Mouse (Mus musculus) heart, embryonic 11.5 days (tissue): ENCODE measurements at regions not wholly inside any gene's neighbourhood (a gene's known extent, or its start where the extent isn't known, plus 50 kb on each side); places are given as distances from the start of the nearest gene placed in this dataset.

Experiments used
- ATAC-seq: fragments of 200-750 bp; cut with Nextera tagmentation; replicated peaks from 2 replicates; pipeline ENCODE4 v1.8.0; 2017; ENCODE audit warnings: moderate library complexity; ENCODE audit not compliant: insufficient number of reproducible peaks, low FRiP score, low TSS enrichment
- H3K27ac ChIP-seq: fragments of 300-500 bp; sonication (generic); 2 replicates; pipeline ENCODE4 v1.5.1; 2014; ENCODE audit warnings: mild to moderate bottlenecking, low read depth, low read length
- H3K27me3 ChIP-seq: fragments of 300-500 bp; sonication (generic); 2 replicates; pipeline ENCODE4 v1.6.1; 2014; ENCODE audit warnings: mild to moderate bottlenecking, low read length, mixed read lengths; ENCODE audit not compliant: control insufficient read depth, insufficient read depth
- H3K36me3 ChIP-seq: fragments of 300-500 bp; sonication (generic); 2 replicates; pipeline ENCODE4 v1.6.1; 2014; ENCODE audit warnings: mild to moderate bottlenecking, low read length, moderate library complexity, mixed read lengths; ENCODE audit not compliant: control insufficient read depth, insufficient read depth
- H3K4me1 ChIP-seq: fragments of 300-500 bp; sonication (generic); 2 replicates; pipeline ENCODE4 v1.6.1; 2014; ENCODE audit warnings: low read length; ENCODE audit not compliant: control insufficient read depth, insufficient read depth
- H3K4me2 ChIP-seq: fragments of 300-500 bp; sonication (generic); 2 replicates; pipeline ENCODE4 v1.6.1; 2014; ENCODE audit warnings: mild to moderate bottlenecking, moderate library complexity
- H3K4me3 ChIP-seq: fragments of 300-500 bp; sonication (generic); 2 replicates; pipeline ENCODE4 v1.5.1; 2014; ENCODE audit warnings: low read depth, low read length
- H3K9ac ChIP-seq: fragments of 300-500 bp; sonication (generic); 2 replicates; pipeline ENCODE4 v1.6.1; 2014; ENCODE audit warnings: mild to moderate bottlenecking, low read depth, low read length, moderate library complexity
- H3K9me3 ChIP-seq: fragments of 300-500 bp; sonication (generic); replicated peaks from 2 replicates; pipeline ENCODE4 v1.6.1; 2016; ENCODE audit warnings: low read length; ENCODE audit not compliant: control insufficient read depth
- WGBS: fragments of 180-500 bp; shearing (Covaris S2); extraction: QIAGEN DNeasy Blood & Tissue Kit; methylation state at CpG from one replicate; pipeline ENCODE4 v1.1.7; 2014; ENCODE audit not compliant: insufficient replicate concordance; 5-methylcytosine and 5-hydroxymethylcytosine counted together

- no peak overlapping the region for H3K9ac ChIP-seq
- no peak overlapping the region for H3K27ac ChIP-seq
- no peak for ATAC-seq
- H3K4me1 ChIP-seq = no peaks in the 10 kb centered on the region
- H3K36me3 ChIP-seq = no peaks in the 10 kb centered on the region
- H3K9me3 ChIP-seq = no peaks in the 10 kb centered on the region
- H3K4me3 ChIP-seq = no peak overlapping the region
- H3K4me2 ChIP-seq = no peak overlapping the region
- WGBS = 40% methylated on average over 6 of the region's 6 CpGs
- H3K27me3 ChIP-seq = no peaks in the 10 kb centered on the region
Observed at GRCm38 (mm10) chr2:169272622-169273021, 314.9 kb downstream of the Gm11011 start.

GRCm38 (mm10) chr2:169272018-169272417 is 315.5 kb downstream of the Gm11011 start:
- no peak overlapping the region for H3K4me3 ChIP-seq
- H3K9me3 ChIP-seq = no peaks in the 10 kb centered on the region
- WGBS = 51% methylated on average over 4 of the region's 4 CpGs
- no peaks in the 10 kb centered on the region for H3K27me3 ChIP-seq
- H3K4me1 ChIP-seq = no peaks in the 10 kb centered on the region
- no peak overlapping the region for H3K27ac ChIP-seq
- ATAC-seq = no peak
- H3K4me2 ChIP-seq = no peak overlapping the region
- no peaks in the 10 kb centered on the region for H3K36me3 ChIP-seq
- no peak overlapping the region for H3K9ac ChIP-seq

DNA sequence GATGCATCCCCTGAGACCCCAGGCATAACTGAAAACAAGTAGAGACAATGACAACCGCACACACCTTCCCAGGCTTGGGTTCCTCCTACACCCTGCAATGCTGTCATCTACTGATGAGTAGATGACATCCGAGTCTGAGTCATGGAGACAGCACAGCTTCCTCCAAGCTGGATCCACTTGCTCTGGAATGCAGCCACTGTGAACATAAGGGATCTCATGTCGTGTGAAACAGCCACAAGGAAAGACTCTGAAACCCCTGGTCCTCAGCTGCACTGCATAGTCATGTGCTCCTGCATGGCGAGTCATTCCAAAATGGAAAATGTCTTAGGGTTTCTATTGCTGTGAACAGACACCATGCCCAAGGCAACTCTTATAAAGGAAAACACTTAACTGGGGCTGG is 305.2 kb upstream of the Zfp64 start:
- no peak for ATAC-seq
- Histone ChIP-seq H3K4me2 (no peak overlapping the region), H3K4me3 (no peak overlapping the region), H3K4me1 (no peaks in the 10 kb centered on the region), H3K27me3 (no peaks in the 10 kb centered on the region), H3K9ac (no peak overlapping the region), H3K36me3 (no peaks in the 10 kb centered on the region), H3K27ac (no peak overlapping the region), H3K9me3 (no peaks in the 10 kb centered on the region)
- whole genome bisulfite sequencing = 79% methylated on average over 4 of the region's 4 CpGs

DNA sequence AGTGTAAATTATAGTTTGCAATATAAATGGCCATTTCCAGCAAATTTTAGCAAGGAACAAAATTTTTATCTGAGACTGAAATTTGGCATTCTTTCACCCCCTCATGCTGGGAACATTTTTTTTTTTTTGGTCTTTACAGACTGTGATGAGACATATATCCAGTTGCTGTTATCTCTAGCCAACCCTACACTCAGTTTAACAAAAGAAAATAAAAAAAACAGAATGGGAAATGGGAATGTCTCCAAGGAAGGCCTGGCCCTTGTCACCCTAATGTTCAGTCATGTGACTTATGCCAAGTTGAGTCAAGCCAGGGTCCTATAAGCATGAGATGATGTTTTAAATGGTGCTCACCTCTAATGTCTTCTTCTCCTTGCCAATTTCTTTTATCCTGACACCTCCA is 289.2 kb upstream of the Zfp64 start:
- 0 out of 2 replicates have a peak, but pooled peaks cover 2% of the 10 kb centered on the region for H3K9me3 ChIP-seq
- ATAC-seq = no peak
- no peaks in the 10 kb centered on the region for H3K36me3 ChIP-seq
- no peak overlapping the region for H3K27ac ChIP-seq
- H3K4me1 ChIP-seq = no peaks in the 10 kb centered on the region
- no peaks in the 10 kb centered on the region for H3K27me3 ChIP-seq
- H3K4me3 ChIP-seq = no peak overlapping the region
- H3K9ac ChIP-seq = no peak overlapping the region
- no peak overlapping the region for H3K4me2 ChIP-seq

- Histone ChIP-seq H3K36me3 (no peaks in the 10 kb centered on the region), H3K27ac (no peak overlapping the region), H3K9ac (no peak overlapping the region), H3K4me3 (no peak overlapping the region), H3K4me1 (no peaks in the 10 kb centered on the region), H3K9me3 (0 out of 2 replicates have a peak, but pooled peaks cover 2% of the 10 kb centered on the region), H3K4me2 (no peak overlapping the region), H3K27me3 (no peaks in the 10 kb centered on the region)
- ATAC-seq = no peak
- 84% methylated on average over 9 of the region's 9 CpGs for WGBS
Observed at GRCm38 (mm10) chr2:169243981-169244380, 288.6 kb upstream of the Zfp64 start.

DNA sequence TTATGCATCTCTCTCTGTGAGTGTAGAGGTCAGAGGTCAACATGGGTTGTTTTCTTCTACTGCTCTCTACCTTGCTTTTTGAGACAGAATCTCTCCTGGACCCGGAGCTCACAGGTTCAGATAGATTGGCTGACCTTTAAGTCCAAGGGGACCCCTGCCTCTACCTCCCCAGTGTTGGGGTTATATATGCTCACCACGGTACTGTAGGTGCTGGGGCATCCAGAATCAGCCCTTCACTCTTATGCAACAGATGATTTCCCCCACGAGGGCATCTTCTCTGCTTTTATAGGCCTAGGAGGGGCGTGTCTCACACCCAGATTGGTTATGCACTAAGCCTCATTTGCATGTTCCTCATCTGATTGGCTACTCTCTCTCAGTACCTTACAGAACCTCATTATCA is 282.5 kb upstream of the Zfp64 start:
- Histone ChIP-seq H3K9me3 (no peaks in the 10 kb centered on the region), H3K36me3 (no peaks in the 10 kb centered on the region), H3K27ac (no peak overlapping the region), H3K4me1 (no peaks in the 10 kb centered on the region), H3K27me3 (no peaks in the 10 kb centered on the region), H3K4me2 (no peak overlapping the region), H3K4me3 (no peak overlapping the region), H3K9ac (no peak overlapping the region)
- 83% methylated on average over 4 of the region's 4 CpGs for WGBS
- ATAC-seq = no peak

GRCm38 (mm10) chr2:169237321-169237720 is 281.9 kb upstream of the Zfp64 start:
- Histone ChIP-seq H3K4me1 (no peaks in the 10 kb centered on the region), H3K27me3 (no peaks in the 10 kb centered on the region), H3K36me3 (no peaks in the 10 kb centered on the region), H3K4me2 (no peak overlapping the region), H3K4me3 (no peak overlapping the region), H3K9me3 (no peaks in the 10 kb centered on the region), H3K9ac (no peak overlapping the region), H3K27ac (no peak overlapping the region)
- ATAC-seq = no peak
- WGBS = 84% methylated on average over 9 of the region's 9 CpGs

DNA sequence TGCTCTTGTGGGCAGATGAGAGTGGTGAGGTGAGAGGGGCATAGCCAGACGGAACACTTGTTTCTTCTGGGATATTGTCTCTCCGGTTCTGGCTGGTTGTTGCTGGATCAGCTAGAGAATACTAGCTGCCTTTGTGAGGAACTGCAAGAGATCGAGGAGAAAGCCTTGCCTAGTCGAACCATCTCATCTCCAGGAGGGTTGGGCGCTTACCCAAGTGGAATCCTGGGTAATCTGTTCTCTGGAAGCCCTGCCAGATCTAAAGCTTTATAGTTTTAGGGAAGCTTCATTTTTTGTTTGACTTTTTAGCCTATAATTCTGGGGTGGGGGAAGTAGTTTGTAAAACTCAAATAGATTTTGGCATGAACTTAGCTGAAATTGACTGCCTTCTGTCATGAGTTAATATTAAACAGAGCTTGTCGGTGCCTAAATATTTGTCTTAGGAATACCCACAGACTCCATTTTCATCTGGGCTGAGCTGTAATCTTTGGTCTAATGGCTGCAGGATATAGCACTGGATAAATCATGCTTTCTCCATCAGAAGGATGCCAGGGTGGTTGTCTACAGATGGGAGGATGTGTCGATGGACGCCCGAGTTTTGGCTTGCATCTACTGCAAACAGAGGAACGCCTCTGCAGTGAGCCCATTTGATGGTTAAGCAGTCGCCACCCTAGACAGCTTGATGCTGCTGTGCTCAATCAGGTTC is 279.1 kb upstream of the Zfp64 start:
- WGBS = 80% methylated on average over 11 of the region's 11 CpGs

More for the DNA sequence above, 279.1 kb upstream of the Zfp64 start:
- H3K36me3 ChIP-seq = no peaks in the 10 kb centered on the region
- no peaks in the 10 kb centered on the region for H3K9me3 ChIP-seq
- no peak for ATAC-seq
- H3K27ac ChIP-seq = no peak overlapping the region
- H3K27me3 ChIP-seq = no peaks in the 10 kb centered on the region
- no peak overlapping the region for H3K4me2 ChIP-seq
- H3K4me3 ChIP-seq = no peak overlapping the region
- no peak overlapping the region for H3K9ac ChIP-seq
- no peaks in the 10 kb centered on the region for H3K4me1 ChIP-seq
